Mouse (Mus musculus) limb, embryonic 13.5 days (tissue): Measurements from ENCODE around the gene Rragb. TPM values are rescaled to one million over a fixed set of nuclear protein-coding genes. Genes with fewer than 3 reads are reported as not detected.

ENCODE experiments used
- polyA plus RNA-seq: library from polyadenylated mRNA; unstranded; fragments of >200 nt; fragmentation: Nextera tagmentation; extraction: Ambion mirVana; gene quantifications from 2 replicates; pipeline ENCODE4 v1.2.1, GENCODE M21; 2015

The Rragb gene
- polyA plus RNA-seq, 1 experiment from 2014 or later, result 3.0 TPM

Other genes starting within 250 kb of the Rragb start
- 1.9 and 2.2 TPM in 2 replicates for gene Usp51, start 133.5 kb upstream of the Rragb start, polyA plus RNA-seq
- gene Mageh1, start 102.4 kb upstream of the Rragb start, polyA plus RNA-seq, result 81.0 and 85.5 TPM in 2 replicates
- not detected in 2 replicates for gene Foxr2, start 21.2 kb upstream of the Rragb start, polyA plus RNA-seq
- 1.5 and 1.7 TPM in 2 replicates for gene Klf8, start 97.5 kb downstream of the Rragb start, polyA plus RNA-seq